Mouse (Mus musculus) liver, adult 10 weeks (tissue): ENCODE data around the gene Spop. TPM values are rescaled to one million over a fixed set of nuclear protein-coding genes. Genes with fewer than 3 reads are reported as not detected.

ENCODE experiments used
- polyA plus RNA-seq: library from polyadenylated mRNA; stranded (reverse); fragments of 350-450 nt; fragmentation: Illumina TruSeq; extraction: RNeasy Lipid Tissue Mini Kit (QIAGEN cat#74804); gene quantifications from one replicate; pipeline ENCODE4 v1.2.3, GENCODE M21; 2014; ENCODE audit warnings: low read depth, low replicate concordance

Spop gene
- polyA plus RNA-seq, result 84.3 TPM

GRCm38 (mm10) chr11:95413641-95414535, at the start of gene Spop:
Gene Spop (plus strand): TSS chr11:95414080.

GRCm38 (mm10) chr11:95384319-95384972, 29.4 kb upstream of the Spop start, which contains the start of gene Slc35b1:
Gene Slc35b1 (plus strand): TSS chr11:95384692.

GRCm38 (mm10) chr11:95514298-95514861, 100.5 kb downstream of the Spop start, which contains the start of gene Nxph3:
Gene Nxph3 (minus strand): TSS chr11:95514570.

Other genes starting within 250 kb of the Spop start
- gene Tac4, start 152.6 kb upstream of the Spop start, polyA plus RNA-seq, result not detected
- gene Kat7, start 103.8 kb upstream of the Spop start, polyA plus RNA-seq, result 12.4 TPM
- gene Fam117a, start 77.1 kb upstream of the Spop start, polyA plus RNA-seq, result 0.58 TPM
- gene Slc35b1, start 29.4 kb upstream of the Spop start, polyA plus RNA-seq, result 44.2 TPM
- gene Nxph3, start 100.5 kb downstream of the Spop start, polyA plus RNA-seq, result not detected
- 0.40 TPM for gene Ngfr, start 173.7 kb downstream of the Spop start, polyA plus RNA-seq